Mouse (Mus musculus): Measurements from ENCODE around the gene Wnt6. TPM values are rescaled to one million over a fixed set of nuclear protein-coding genes. Genes with fewer than 3 reads are reported as not detected.

Wnt6 gene
- polyA plus RNA-seq, 1 experiment from 2014 or later = 0.36 TPM

Other genes starting within 250 kb of the Wnt6 start
- gene Plcd4, start 229.0 kb upstream of the Wnt6 start, polyA plus RNA-seq (2014; fragmentation: Nextera tagmentation; extraction: Ambion mirVana) = 0.68 and 0.88 TPM in 2 replicates
- gene Usp37, start 227.6 kb upstream of the Wnt6 start, polyA plus RNA-seq (2014; fragmentation: Nextera tagmentation; extraction: Ambion mirVana) = 21.0 and 22.1 TPM in 2 replicates
- gene Zfp142, start 183.6 kb upstream of the Wnt6 start, polyA plus RNA-seq (2014; fragmentation: Nextera tagmentation; extraction: Ambion mirVana) = 6.5 and 7.3 TPM in 2 replicates
- 24.1 and 27.1 TPM in 2 replicates for gene Bcs1l, start 183.6 kb upstream of the Wnt6 start, polyA plus RNA-seq (2014; fragmentation: Nextera tagmentation; extraction: Ambion mirVana)
- 5.1 TPM in 2 replicates for gene Rnf25, start 170.5 kb upstream of the Wnt6 start, polyA plus RNA-seq (2014; fragmentation: Nextera tagmentation; extraction: Ambion mirVana)
- 2.5 and 2.8 TPM in 2 replicates for gene Stk36, start 170.4 kb upstream of the Wnt6 start, polyA plus RNA-seq (2014; fragmentation: Nextera tagmentation; extraction: Ambion mirVana)
- gene Ttll4, start 110.1 kb upstream of the Wnt6 start, polyA plus RNA-seq (2014; fragmentation: Nextera tagmentation; extraction: Ambion mirVana) = 12.3 and 13.2 TPM in 2 replicates
- gene Cyp27a1, start 58.3 kb upstream of the Wnt6 start, polyA plus RNA-seq (2014; fragmentation: Nextera tagmentation; extraction: Ambion mirVana) = 16.3 and 19.1 TPM in 2 replicates
- 4.9 and 6.1 TPM in 2 replicates for gene Prkag3, start 22.7 kb upstream of the Wnt6 start, polyA plus RNA-seq (2014; fragmentation: Nextera tagmentation; extraction: Ambion mirVana)
- not detected in 2 replicates for gene Wnt10a, start 19.6 kb downstream of the Wnt6 start, polyA plus RNA-seq (2014; fragmentation: Nextera tagmentation; extraction: Ambion mirVana)
- 0.11 TPM in 1 of 2 replicates, not detected in the other for gene Cdk5r2, start 83.0 kb downstream of the Wnt6 start, polyA plus RNA-seq (2014; fragmentation: Nextera tagmentation; extraction: Ambion mirVana)
- gene Fev, start 113.5 kb downstream of the Wnt6 start, polyA plus RNA-seq (2014; fragmentation: Nextera tagmentation; extraction: Ambion mirVana) = 1.3 and 1.9 TPM in 2 replicates
- gene Cryba2, start 121.3 kb downstream of the Wnt6 start, polyA plus RNA-seq (2014; fragmentation: Nextera tagmentation; extraction: Ambion mirVana) = not detected in 2 replicates
- gene Cfap65, start 163.7 kb downstream of the Wnt6 start, polyA plus RNA-seq (2014; fragmentation: Nextera tagmentation; extraction: Ambion mirVana) = not detected in 2 replicates
- 0.14 TPM in 1 of 2 replicates, not detected in the other for gene Ihh, start 179.8 kb downstream of the Wnt6 start, polyA plus RNA-seq (2014; fragmentation: Nextera tagmentation; extraction: Ambion mirVana)